Mouse (Mus musculus): ENCODE results near the gene Rtbdn. TPM values are rescaled to one million over a fixed set of nuclear protein-coding genes. Genes with fewer than 3 reads are reported as not detected.

Rtbdn gene
- total RNA-seq, 2 experiments from 2014 or later, result not detected

GRCm38 (mm10) chr8:84989311-84989731 is 42.5 kb downstream of the Rtbdn start:
- intact Hi-C loops (cut with DNase I; ENCODE audit: low total_unique reads), result no loop called here
- DNase-seq, result peak; percentile 59

- peak; percentile 93 for DNase-seq
- intact Hi-C loops (cut with DNase I; ENCODE audit: low total_unique reads), result no loop called here
These were observed 43.0 kb downstream of the Rtbdn start for GRCm38 (mm10) chr8:84989810-84990209.

- DNase-seq, result peak; percentile 96
- intact Hi-C loops (cut with DNase I; ENCODE audit: low total_unique reads), result no loop called here
These were observed 43.6 kb downstream of the Rtbdn start, which contains the start of gene Hook2 for GRCm38 (mm10) chr8:84990349-84990748. Hook2 (plus strand) TSS chr8:84990603.

- intact Hi-C loops (cut with DNase I; ENCODE audit: low total_unique reads), result no loop called here
These were observed 44.0 kb downstream of the Rtbdn start for GRCm38 (mm10) chr8:84990836-84991235.

GRCm38 (mm10) chr8:84994375-84994774 is 47.6 kb downstream of the Rtbdn start:
- intact Hi-C loops (cut with DNase I; ENCODE audit: low total_unique reads), result no loop called here

More at GRCm38 (mm10) chr8:84990836-84991235, 44.0 kb downstream of the Rtbdn start:
- peak; percentile 40 for DNase-seq

GRCm38 (mm10) chr8:84995680-84996079 is 48.9 kb downstream of the Rtbdn start:
- intact Hi-C loops (cut with DNase I; ENCODE audit: low total_unique reads), result loop anchor here (5.0 kb wide), 1 partner anchor 68 kb away; no protein-coding TSS in a partner anchor
- peak; percentile 56 for DNase-seq

More at GRCm38 (mm10) chr8:84994375-84994774, 47.6 kb downstream of the Rtbdn start:
- DNase-seq, result no peak

- intact Hi-C loops (cut with DNase I; ENCODE audit: low total_unique reads), result loop anchor here (5.0 kb wide), 1 partner anchor 70 kb away; no protein-coding TSS in a partner anchor
These were observed 50.2 kb downstream of the Rtbdn start for GRCm38 (mm10) chr8:84996978-84997377.

GRCm38 (mm10) chr8:84997649-84998295 is 51.0 kb downstream of the Rtbdn start:
- intact Hi-C loops (cut with DNase I; ENCODE audit: low total_unique reads), result loop anchor here (5.0 kb wide), 1 partner anchor 70 kb away; no protein-coding TSS in a partner anchor
- DNase-seq, result peak; percentile 92

More at GRCm38 (mm10) chr8:84996978-84997377, 50.2 kb downstream of the Rtbdn start:
- DNase-seq, result no peak

Small RNA genes lying within 50 kb of the gene (microRNA-seq; reads per million reads assigned to microRNA genes)
- gene Gm24197, result 0 reads per million in 2 experiments

Other genes starting within 250 kb of the Rtbdn start
- gene Lyl1, start 245.5 kb upstream of the Rtbdn start, total RNA-seq (2021), result 1 to 10 TPM; 2.7 to 2.9 TPM
- 1 to 10 TPM in 1 of 2 experiments, under 1 TPM in 1; 0.66 to 1.1 TPM for gene G430095P16Rik, start 224.0 kb upstream of the Rtbdn start, total RNA-seq (2021)
- gene Nfix, start 146.6 kb upstream of the Rtbdn start, total RNA-seq (2021), result 100 to 1,000 TPM; 531 to 566 TPM
- gene Dand5, start 124.2 kb upstream of the Rtbdn start, total RNA-seq (2021), result 1 to 10 TPM; 6.0 to 7.2 TPM
- 10 to 100 TPM; 28.4 to 28.8 TPM for gene Gadd45gip1, start 115.5 kb upstream of the Rtbdn start, total RNA-seq (2021)
- 100 to 1,000 TPM; 122 to 124 TPM for gene Rad23a, start 106.3 kb upstream of the Rtbdn start, total RNA-seq (2021)
- gene Calr, start 100.1 kb upstream of the Rtbdn start, total RNA-seq (2021), result 100 to 1,000 TPM; 197 to 229 TPM
- 10 to 100 TPM; 24.8 to 25.5 TPM for gene Farsa, start 90.0 kb upstream of the Rtbdn start, total RNA-seq (2021)
- 1 to 10 TPM; 2.1 to 2.6 TPM for gene Syce2, start 74.9 kb upstream of the Rtbdn start, total RNA-seq (2021)
- 10 to 100 TPM; 23.3 to 30.0 TPM for gene Gcdh, start 53.1 kb upstream of the Rtbdn start, total RNA-seq (2021)
- gene Klf1, start 45.1 kb upstream of the Rtbdn start, total RNA-seq (2021), result under 1 TPM in 1 of 2 experiments, not detected in 1; 0.23 TPM
- 1 to 10 TPM; 5.7 to 6.9 TPM for gene Dnase2a, start 38.4 kb upstream of the Rtbdn start, total RNA-seq (2021)
- under 1 TPM in 1 of 2 experiments, not detected in 1; 0.07 TPM for gene Mast1, start 9.6 kb upstream of the Rtbdn start, total RNA-seq (2021)
- gene Gm49661, start 22.4 kb downstream of the Rtbdn start, total RNA-seq (2021), result not detected
- gene Prdx2, start 22.6 kb downstream of the Rtbdn start, total RNA-seq (2021), result 100 to 1,000 TPM; 224 to 248 TPM
- 10 to 100 TPM; 22.6 to 28.4 TPM for gene Rnaseh2a, start 22.8 kb downstream of the Rtbdn start, total RNA-seq (2021)
- gene Junb, start 31.7 kb downstream of the Rtbdn start, total RNA-seq (2021), result 1 to 10 TPM; 6.2 to 6.3 TPM
- 1 to 10 TPM; 1.4 to 1.5 TPM for gene Hook2, start 43.6 kb downstream of the Rtbdn start, total RNA-seq (2021)
- gene Best2, start 67.5 kb downstream of the Rtbdn start, total RNA-seq (2021), result not detected
- 10 to 100 TPM; 44.3 to 44.9 TPM for gene Asna1, start 78.3 kb downstream of the Rtbdn start, total RNA-seq (2021)
- gene Trir, start 79.8 kb downstream of the Rtbdn start, total RNA-seq (2021), result 10 to 100 TPM; 77.5 to 92.1 TPM
- gene Tnpo2, start 89.9 kb downstream of the Rtbdn start, total RNA-seq (2021), result 10 to 100 TPM; 24.6 to 27.9 TPM
- gene Fbxw9, start 113.1 kb downstream of the Rtbdn start, total RNA-seq (2021), result 1 to 10 TPM; 3.6 to 4.7 TPM
- gene Gm5741, start 121.0 kb downstream of the Rtbdn start, total RNA-seq (2021), result not detected
- 10 to 100 TPM; 18.2 to 20.2 TPM for gene Dhps, start 124.8 kb downstream of the Rtbdn start, total RNA-seq (2021)
- gene Wdr83os, start 133.7 kb downstream of the Rtbdn start, total RNA-seq (2021), result 10 to 100 TPM; 45.3 to 46.2 TPM
- gene Wdr83, start 134.3 kb downstream of the Rtbdn start, total RNA-seq (2021), result 10 to 100 TPM; 13.2 to 15.1 TPM
- 10 to 100 TPM; 13.6 to 14.0 TPM for gene Man2b1, start 136.3 kb downstream of the Rtbdn start, total RNA-seq (2021)
- under 1 TPM; 0.86 to 0.92 TPM for gene Zfp791, start 176.1 kb downstream of the Rtbdn start, total RNA-seq (2021)
- not detected for gene Cks1brt, start 204.9 kb downstream of the Rtbdn start, total RNA-seq (2021)